Mouse (Mus musculus) myocyte (in vitro differentiated cells): Measurements from ENCODE around the gene Vps26b. TPM values are rescaled to one million over a fixed set of nuclear protein-coding genes. Genes with fewer than 3 reads are reported as not detected.

Experiments used
- H3K27me3 ChIP-seq: one replicate; pipeline ENCODE4 v1.6.1; 2011; ENCODE audit not compliant: control insufficient read depth, insufficient read depth, insufficient read length
- H3K36me3 ChIP-seq: one replicate; pipeline ENCODE4 v1.6.1; 2011; ENCODE audit not compliant: control insufficient read depth, insufficient read depth
- H3K4me2 ChIP-seq: one replicate; pipeline ENCODE4 v1.6.1; 2011; ENCODE audit warnings: low read depth, control low read depth
- H3K4me3 ChIP-seq: one replicate; pipeline ENCODE4 v1.5.1; 2011; ENCODE audit warnings: mild to moderate bottlenecking, control low read depth, moderate library complexity
- H3K79me2 ChIP-seq: one replicate; pipeline ENCODE4 v1.6.1; 2011; ENCODE audit not compliant: control insufficient read depth, insufficient read depth
- H3ac ChIP-seq: one replicate; pipeline ENCODE4 v1.6.1; 2011; ENCODE audit not compliant: control insufficient read depth, insufficient read length
- CEBPB ChIP-seq: IDR thresholded peaks from 2 replicates; pipeline ENCODE4 v1.6.1; 2011; ENCODE audit warnings: mild to moderate bottlenecking, moderate library complexity; ENCODE audit not compliant: poor library complexity, insufficient read depth, severe bottlenecking
- E2F4 ChIP-seq: IDR thresholded peaks from one replicate; pipeline ENCODE4 v1.6.1; 2011; ENCODE audit warnings: mild to moderate bottlenecking, control low read depth, moderate library complexity; ENCODE audit not compliant: insufficient read depth
- MAX ChIP-seq: IDR thresholded peaks from one replicate; pipeline ENCODE4 v1.6.1; 2011; ENCODE audit warnings: low read depth, mild to moderate bottlenecking, control low read depth
- MYOD1 ChIP-seq, 3 experiments: IDR thresholded peaks; one replicate each; pipeline ENCODE4 v1.6.1; 2011; ENCODE audit warnings: control low read depth in 2 of 3, low read depth in 2 of 3, mild to moderate bottlenecking in 2 of 3, moderate library complexity in 1 of 3; ENCODE audit not compliant: insufficient read length in 2 of 3, control insufficient read depth in 1 of 3
- MYOG ChIP-seq, 3 experiments: IDR thresholded peaks; one replicate each; pipeline ENCODE4 v1.6.1; 2011; ENCODE audit warnings: control low read depth in 2 of 3, low read depth in 2 of 3, mild to moderate bottlenecking in 2 of 3; ENCODE audit not compliant: insufficient read length in 2 of 3, control insufficient read depth in 1 of 3, insufficient read depth in 1 of 3
- POLR2A ChIP-seq: IDR thresholded peaks from one replicate; pipeline ENCODE4 v1.6.1; 2011; ENCODE audit warnings: low read depth, mild to moderate bottlenecking, control low read depth, moderate library complexity; ENCODE audit not compliant: insufficient read length
- POLR2AphosphoS2 ChIP-seq: IDR thresholded peaks from one replicate; pipeline ENCODE4 v1.6.1; 2011; ENCODE audit warnings: low read depth, control low read depth; ENCODE audit not compliant: insufficient read length
- REST ChIP-seq: IDR thresholded peaks from one replicate; pipeline ENCODE4 v1.6.1; 2011; ENCODE audit warnings: mild to moderate bottlenecking, control low read depth, moderate library complexity; ENCODE audit not compliant: insufficient read depth, insufficient read length
- SRF ChIP-seq: IDR thresholded peaks from one replicate; pipeline ENCODE4 v1.6.1; 2011; ENCODE audit warnings: low read depth; ENCODE audit not compliant: control insufficient read depth, insufficient read length
- TCF12 ChIP-seq: IDR thresholded peaks from one replicate; pipeline ENCODE4 v1.6.1; 2011; ENCODE audit warnings: mild to moderate bottlenecking, control low read depth; ENCODE audit not compliant: poor library complexity, insufficient read depth, severe bottlenecking
- TCF3 ChIP-seq: IDR thresholded peaks from one replicate; pipeline ENCODE4 v1.6.1; 2011; ENCODE audit warnings: low read depth, control low read depth; ENCODE audit not compliant: insufficient read length
- USF1 ChIP-seq: IDR thresholded peaks from one replicate; pipeline ENCODE4 v1.6.1; 2011; ENCODE audit warnings: low read depth, mild to moderate bottlenecking, control low read depth, moderate library complexity
- polyA plus RNA-seq: library from polyadenylated mRNA; unstranded; fragments of >200 nt; fragmentation: generic; extraction: Trizol; gene quantifications from one replicate; pipeline ENCODE4 v1.2.1, GENCODE M21; 2012; ENCODE audit warnings: missing spikeins

Vps26b gene
- 31.7 TPM for polyA plus RNA-seq

GRCm38 (mm10) chr9:27029828-27030762, at the start of gene Vps26b, which contains the start of gene Ncapd3:
Gene Vps26b, minus strand, starts transcription at chr9:27030065.
Gene Ncapd3, plus strand, starts transcription at chr9:27030175.
- H3K4me2 ChIP-seq, result peak within 1 kb of the TSS; percentile 81
- TF ChIP-seq MYOD1 (IDR thresholded peaks at IDR 0.05; ENCODE audit: control insufficient read depth in 1 of 3, insufficient read length in 2 of 3, low read depth in 2 of 3) (peak in 1 of 3 experiments; percentile 9), E2F4 (peak; percentile 90), MAX (no peak), REST (peak; percentile 1), TCF3 (no peak), POLR2AphosphoS2 (peak; percentile 93), USF1 (no peak), POLR2A (peak; percentile 95), MYOG (IDR thresholded peaks at IDR 0.05; ENCODE audit: control insufficient read depth in 1 of 3, insufficient read depth in 1 of 3, insufficient read length in 2 of 3, low read depth in 2 of 3) (peak in 1 of 3 experiments; percentile 18), SRF (peak; percentile 58)
- no peaks in the 10 kb centered on the region for H3K36me3 ChIP-seq
- H3ac ChIP-seq, result peak within 1 kb of the TSS; percentile 85
- peak within 1 kb of the TSS; percentile 59 for H3K4me3 ChIP-seq
- peaks cover 79% of the 10 kb centered on the region for H3K79me2 ChIP-seq
- H3K27me3 ChIP-seq, result no peaks in the 10 kb centered on the region

GRCm38 (mm10) chr9:27075812-27076211, 45.9 kb upstream of the Vps26b start:
- H3K79me2 ChIP-seq, result no peaks in the 10 kb centered on the region
- H3ac ChIP-seq, result no peak overlapping the region
- H3K4me3 ChIP-seq, result no peak overlapping the region
- no peak overlapping the region for H3K4me2 ChIP-seq
- TF ChIP-seq E2F4, result no peak
- no peak for TF ChIP-seq REST
- TF ChIP-seq TCF3, result no peak
- TF ChIP-seq POLR2A, result no peak
- TF ChIP-seq MAX, result no peak
- TF ChIP-seq MYOG (IDR thresholded peaks at IDR 0.05; ENCODE audit: control insufficient read depth in 1 of 3, insufficient read depth in 1 of 3, insufficient read length in 2 of 3, low read depth in 2 of 3), result no peak
- TF ChIP-seq USF1, result no peak
- TF ChIP-seq POLR2AphosphoS2, result no peak
- TF ChIP-seq MYOD1 (IDR thresholded peaks at IDR 0.05; ENCODE audit: control insufficient read depth in 1 of 3, insufficient read length in 2 of 3, low read depth in 2 of 3), result no peak
- TF ChIP-seq TCF12, result no peak
- TF ChIP-seq SRF, result no peak
- no peak for TF ChIP-seq CEBPB
- peaks cover 18% of the 10 kb centered on the region for H3K36me3 ChIP-seq
- no peaks in the 10 kb centered on the region for H3K27me3 ChIP-seq

DNA sequence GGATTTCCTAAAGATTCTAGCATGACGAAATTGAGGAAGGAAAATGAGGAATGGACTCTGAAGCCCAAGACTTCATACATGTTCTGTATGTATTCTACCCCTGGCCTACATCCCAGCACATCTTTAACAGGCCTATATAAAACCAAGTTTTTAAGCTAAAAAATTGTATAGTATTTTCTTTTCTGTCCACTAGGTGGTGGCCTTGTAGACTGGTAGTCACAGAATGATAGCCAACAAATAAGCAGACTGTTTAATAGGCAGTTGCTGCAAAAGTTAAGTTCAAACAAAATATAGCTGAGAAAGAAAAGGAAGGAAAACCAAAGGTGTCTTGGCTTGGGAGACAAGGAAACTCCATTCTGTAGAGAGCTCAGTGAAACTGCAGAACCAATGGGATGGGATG, 44.8 kb upstream of the Vps26b start:
- peaks cover 24% of the 10 kb centered on the region for H3K36me3 ChIP-seq
- no peak overlapping the region for H3ac ChIP-seq
- H3K4me2 ChIP-seq, result no peak overlapping the region
- no peak for TF ChIP-seq CEBPB
- no peak for TF ChIP-seq MAX
- TF ChIP-seq E2F4, result no peak
- TF ChIP-seq MYOG (IDR thresholded peaks at IDR 0.05; ENCODE audit: control insufficient read depth in 1 of 3, insufficient read depth in 1 of 3, insufficient read length in 2 of 3, low read depth in 2 of 3), result no peak
- no peak for TF ChIP-seq POLR2A
- no peak for TF ChIP-seq USF1
- no peak for TF ChIP-seq POLR2AphosphoS2
- no peaks in the 10 kb centered on the region for H3K79me2 ChIP-seq
- H3K4me3 ChIP-seq, result no peak overlapping the region
- no peaks in the 10 kb centered on the region for H3K27me3 ChIP-seq

DNA sequence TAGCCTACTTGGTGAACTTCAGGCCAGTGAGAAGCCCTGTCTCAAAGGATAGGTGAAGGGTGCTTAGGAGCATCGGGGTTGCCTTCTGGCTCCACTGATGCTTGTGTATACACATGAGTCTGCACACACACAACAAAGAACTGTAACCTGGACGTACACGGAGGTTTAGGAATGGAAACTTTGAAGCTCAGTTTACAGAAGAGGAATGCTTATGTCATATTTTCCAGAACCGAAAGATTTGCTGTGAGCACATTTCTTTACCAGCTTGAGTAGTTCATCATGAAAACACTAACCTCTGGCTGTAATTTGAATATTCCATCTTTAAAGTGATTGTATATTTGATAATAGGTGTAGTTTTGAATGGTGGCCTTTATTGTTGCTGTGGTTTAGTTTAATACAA, 41.0 kb upstream of the Vps26b start:
- Histone ChIP-seq H3ac (no peak overlapping the region), H3K79me2 (no peaks in the 10 kb centered on the region), H3K27me3 (no peaks in the 10 kb centered on the region), H3K4me2 (no peak overlapping the region), H3K4me3 (no peak overlapping the region), H3K36me3 (peaks cover 23% of the 10 kb centered on the region)
- TF ChIP-seq MAX, result no peak
- no peak for TF ChIP-seq TCF3
- no peak for TF ChIP-seq TCF12
- no peak for TF ChIP-seq REST
- no peak for TF ChIP-seq CEBPB
- no peak for TF ChIP-seq MYOG (IDR thresholded peaks at IDR 0.05; ENCODE audit: control insufficient read depth in 1 of 3, insufficient read depth in 1 of 3, insufficient read length in 2 of 3, low read depth in 2 of 3)

- Histone ChIP-seq H3ac (no peak overlapping the region), H3K36me3 (peaks cover 12% of the 10 kb centered on the region), H3K4me3 (no peak overlapping the region), H3K4me2 (no peak overlapping the region), H3K27me3 (no peaks in the 10 kb centered on the region), H3K79me2 (no peaks in the 10 kb centered on the region)
- TF ChIP-seq E2F4, result no peak
Observed at GRCm38 (mm10) chr9:27058341-27058740, 28.5 kb upstream of the Vps26b start.
